ENCODE assay signal across 7 mouse cellular contexts in the genomic region with DNA sequence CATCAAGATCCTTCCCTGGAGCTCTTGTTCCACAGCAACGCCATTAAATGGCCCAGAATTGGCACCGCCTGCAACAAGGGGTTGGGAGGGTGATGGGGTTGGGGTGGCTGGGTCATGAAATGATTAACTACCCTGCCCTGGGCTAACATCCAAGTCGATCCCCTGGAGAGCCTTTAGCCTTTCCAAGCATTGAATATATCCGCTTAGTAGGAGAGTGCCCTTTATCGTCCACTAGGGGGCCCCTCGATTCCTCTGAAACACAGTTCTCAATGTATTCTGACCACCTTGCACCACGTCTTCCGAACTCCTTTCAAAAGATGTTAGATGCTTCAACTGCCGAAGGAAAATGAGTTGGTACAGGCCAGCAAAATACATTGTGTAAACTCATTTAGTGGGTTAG. TPM values are rescaled to one million over a fixed set of nuclear protein-coding genes. Genes with fewer than 3 reads are reported as not detected.
DNase-seq lines count a peak whose midpoint lies in the region; ATAC-seq lines count a peak whose summit lies in the region.

No protein-coding gene starts in this region.

- no peak overlapping the region for H3K4me2 ChIP-seq in stomach, embryonic 16.5 days (ENCODE audit: low read depth, low read length)

- no peak overlapping the region for H3K4me3 ChIP-seq in stomach, embryonic 16.5 days (replicated peaks; ENCODE audit: low read length)

- no peak overlapping the region for H3K27ac ChIP-seq in stomach, embryonic 16.5 days (ENCODE audit: low read length)

- no peaks in the 10 kb centered on the region for H3K36me3 ChIP-seq in stomach, embryonic 16.5 days (ENCODE audit: control insufficient read depth, insufficient read depth, low read length)

- peak; percentile 46; the same call in 1 of the 2 replicates for ATAC-seq in megakaryocyte, adult 5-6 weeks (ENCODE audit: poor library complexity, severe bottlenecking)
- 0 out of 2 replicates have a peak, but pooled peaks have one; percentile 14 for ATAC-seq in stomach, embryonic 16.5 days (ENCODE audit: insufficient read depth, low FRiP score)

- DNase-seq in urinary bladder, postnatal 14 days (ENCODE audit: low spot score) = peak; percentile 41
- no peak for DNase-seq in urinary bladder, adult 2 months (ENCODE audit: low spot score)
- DNase-seq in adrenal gland, adult 8-10 months = peak; percentile 20
- DNase-seq in forelimb bud, embryonic 11.5 days (ENCODE audit: low read depth, low spot score) = peak; percentile 71
- peak; percentile 88 for DNase-seq in kidney, postnatal 14 days

- peaks cover 9% of the 10 kb centered on the region for H3K4me1 ChIP-seq in stomach, embryonic 16.5 days (ENCODE audit: control insufficient read depth, insufficient read depth, low read length)

- WGBS in stomach, embryonic 16.5 days = 3% methylated on average over 9 of the region's 9 CpGs

- H3K9ac ChIP-seq in stomach, embryonic 16.5 days (ENCODE audit: low read length) = no peak overlapping the region

- H3K27me3 ChIP-seq in stomach, embryonic 16.5 days (ENCODE audit: control insufficient read depth, insufficient read depth, low read length) = no peaks in the 10 kb centered on the region

- H3K9me3 ChIP-seq in stomach, embryonic 16.5 days (replicated peaks; ENCODE audit: control insufficient read depth, low read length) = peaks cover 3% of the 10 kb centered on the region; the same call in 1 of the 2 replicates

RNA-seq across cellular contexts. Expression of a gene that starts 2.2 kb away (rescaled TPM):
- 22.1 and 30.5 TPM in 2 replicates for polyA plus RNA-seq in urinary bladder, adult 2 months (2012; rRNA removed)
- total RNA-seq in adrenal gland, adult 8-10 months (2022) = 10 to 100 TPM; 21.6 to 28.6 (median 24.8) TPM
- 6.7 and 10.0 TPM in 2 replicates for total RNA-seq in megakaryocyte, adult 5-6 weeks (2015)
- 12.1 and 13.3 TPM in 2 replicates for total RNA-seq in megakaryocyte, adult 5-6 weeks (2017)
- 32.1 and 32.8 TPM in 2 replicates for polyA plus RNA-seq in stomach, embryonic 16.5 days (2015; fragmentation: Nextera tagmentation; extraction: Ambion mirVana)

RNA-seq across cellular contexts. Expression of a gene that starts 22.7 kb away (rescaled TPM):
- polyA plus RNA-seq in urinary bladder, adult 2 months (2012; rRNA removed) = not detected in 2 replicates
- total RNA-seq in adrenal gland, adult 8-10 months (2022) = not detected
- total RNA-seq in megakaryocyte, adult 5-6 weeks (2015) = not detected in 2 replicates
- total RNA-seq in megakaryocyte, adult 5-6 weeks (2017) = not detected in 2 replicates
- not detected in 2 replicates for polyA plus RNA-seq in stomach, embryonic 16.5 days (2015; fragmentation: Nextera tagmentation; extraction: Ambion mirVana)

RNA-seq across cellular contexts. Expression of a gene that starts 54.6 kb away (rescaled TPM):
- polyA plus RNA-seq in urinary bladder, adult 2 months (2012; rRNA removed) = 37.9 and 39.6 TPM in 2 replicates
- 10 to 100 TPM; 44.2 to 59.4 (median 50.1) TPM for total RNA-seq in adrenal gland, adult 8-10 months (2022)
- total RNA-seq in megakaryocyte, adult 5-6 weeks (2015) = 40.4 and 49.0 TPM in 2 replicates
- 54.7 and 80.7 TPM in 2 replicates for total RNA-seq in megakaryocyte, adult 5-6 weeks (2017)
- 10.5 TPM in 2 replicates for polyA plus RNA-seq in stomach, embryonic 16.5 days (2015; fragmentation: Nextera tagmentation; extraction: Ambion mirVana)
